Mouse (Mus musculus) c-Kit-negative CD71-positive TER-119-positive erythroid progenitor cells, embryonic 14.5 days (primary cell): ENCODE results near the gene Skor1.

Experiments
- DNase-seq: peaks from one replicate; pipeline ENCODE4 v3.0.0-alpha.2; 2013; ENCODE audit warnings: low read depth, low spot score

Gene Skor1

GRCm38 (mm10) chr9:63135801-63136200 lies 13.0 kb downstream of the Skor1 start:
- no peak for DNase-seq

GRCm38 (mm10) chr9:63135356-63135755 lies 13.4 kb downstream of the Skor1 start:
- no peak for DNase-seq

GRCm38 (mm10) chr9:63133659-63134058 lies 15.1 kb downstream of the Skor1 start:
- no peak for DNase-seq

GRCm38 (mm10) chr9:63132673-63133601 lies 15.8 kb downstream of the Skor1 start:
- DNase-seq = no peak

GRCm38 (mm10) chr9:63131957-63132602 lies 16.7 kb downstream of the Skor1 start:
- DNase-seq = no peak

GRCm38 (mm10) chr9:63129641-63130041 lies 19.1 kb downstream of the Skor1 start:
- no peak for DNase-seq

- no peak for DNase-seq
Measured at GRCm38 (mm10) chr9:63124512-63124911, 24.2 kb downstream of the Skor1 start.

GRCm38 (mm10) chr9:63123451-63124438 lies 25.0 kb downstream of the Skor1 start:
- peak; percentile 22 for DNase-seq

- DNase-seq = no peak
Measured at GRCm38 (mm10) chr9:63122161-63122833, 26.5 kb downstream of the Skor1 start.

GRCm38 (mm10) chr9:63118385-63118784 lies 30.4 kb downstream of the Skor1 start:
- DNase-seq = no peak

GRCm38 (mm10) chr9:63112514-63112913 lies 36.2 kb downstream of the Skor1 start:
- no peak for DNase-seq

- no peak for DNase-seq
Measured at GRCm38 (mm10) chr9:63109782-63110087, 39.0 kb downstream of the Skor1 start.

GRCm38 (mm10) chr9:63109020-63109781 lies 39.6 kb downstream of the Skor1 start:
- DNase-seq = no peak

GRCm38 (mm10) chr9:63108580-63108979 lies 40.2 kb downstream of the Skor1 start:
- DNase-seq = no peak

- DNase-seq = no peak
Measured at GRCm38 (mm10) chr9:63100660-63101059, 48.1 kb downstream of the Skor1 start.

- DNase-seq = no peak
Measured at GRCm38 (mm10) chr9:63099876-63100275, 48.9 kb downstream of the Skor1 start.

GRCm38 (mm10) chr9:63099344-63099743 lies 49.4 kb downstream of the Skor1 start:
- DNase-seq = no peak

- DNase-seq = no peak
Measured at GRCm38 (mm10) chr9:63098887-63099286, 49.9 kb downstream of the Skor1 start.

GRCm38 (mm10) chr9:63097204-63097603 lies 51.6 kb downstream of the Skor1 start:
- no peak for DNase-seq

- DNase-seq = no peak
Measured at GRCm38 (mm10) chr9:63094030-63094429, 54.7 kb downstream of the Skor1 start.
